Mouse (Mus musculus): ENCODE results near the gene Chst11. TPM values are rescaled to one million over a fixed set of nuclear protein-coding genes. Genes with fewer than 3 reads are reported as not detected.

Gene Chst11
- total RNA-seq, 2 experiments from 2014 or later = 2.3 to 2.6 TPM

DNA sequence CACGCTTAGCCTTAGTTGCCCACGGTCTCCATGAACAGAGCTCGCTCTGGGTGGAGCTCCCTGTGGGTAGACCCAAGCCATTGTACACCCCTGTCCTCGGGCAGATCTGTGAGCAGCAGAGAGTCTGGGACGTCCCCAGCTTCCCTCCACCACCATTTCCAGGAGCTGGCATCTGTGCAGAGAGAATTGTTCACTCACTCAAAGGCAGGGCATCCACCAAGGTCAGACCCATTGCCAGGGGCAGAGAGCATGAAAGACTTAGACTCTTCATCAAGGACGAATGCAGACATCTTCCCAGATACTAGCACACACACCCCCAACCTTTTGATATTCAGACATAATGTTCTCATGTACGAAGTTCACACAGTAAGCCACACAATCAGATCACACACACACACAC is 216.2 kb downstream of the Chst11 start:
- no peak for DNase-seq (ENCODE audit: low spot score in 2 of 2)

DNA sequence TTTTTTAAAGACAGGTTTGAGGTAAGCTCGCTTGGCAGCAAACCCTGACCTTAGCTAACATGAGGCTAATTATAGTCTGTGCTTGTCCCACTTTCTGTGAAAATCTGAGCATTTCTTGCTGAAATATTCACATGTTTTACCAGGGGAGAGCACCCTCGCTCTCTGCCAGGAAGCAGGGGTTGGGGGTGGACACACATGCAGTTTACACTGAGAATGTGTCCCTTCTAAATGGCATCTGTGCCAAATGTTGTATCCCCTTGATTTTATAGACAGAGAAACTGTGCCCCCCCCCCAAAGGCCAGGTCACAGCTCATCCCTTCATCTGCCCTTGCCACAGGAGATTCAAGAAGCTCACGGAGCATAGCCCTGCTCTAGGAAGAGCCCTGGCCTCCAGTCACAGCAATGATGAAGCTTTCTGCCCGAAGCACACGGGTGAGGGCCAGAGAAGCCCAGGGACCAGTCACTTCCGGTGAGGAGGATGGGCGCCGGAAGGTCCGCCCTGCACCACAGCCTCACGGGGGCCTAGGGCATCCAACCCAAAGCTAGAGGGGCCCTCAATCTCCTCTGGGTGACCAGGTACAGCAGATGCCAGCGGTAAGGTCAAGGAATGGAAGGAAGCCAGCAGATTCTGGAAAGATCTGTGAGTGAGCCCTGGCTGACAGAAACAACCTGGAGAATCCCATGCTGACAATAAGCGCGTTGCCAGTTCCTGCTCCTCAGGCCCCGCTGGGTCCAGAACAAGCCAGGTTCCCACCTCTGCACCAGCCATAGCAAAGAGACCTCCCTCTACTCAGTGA is 217.8 kb downstream of the Chst11 start:
- no peak for DNase-seq (ENCODE audit: low spot score in 2 of 2)

DNA sequence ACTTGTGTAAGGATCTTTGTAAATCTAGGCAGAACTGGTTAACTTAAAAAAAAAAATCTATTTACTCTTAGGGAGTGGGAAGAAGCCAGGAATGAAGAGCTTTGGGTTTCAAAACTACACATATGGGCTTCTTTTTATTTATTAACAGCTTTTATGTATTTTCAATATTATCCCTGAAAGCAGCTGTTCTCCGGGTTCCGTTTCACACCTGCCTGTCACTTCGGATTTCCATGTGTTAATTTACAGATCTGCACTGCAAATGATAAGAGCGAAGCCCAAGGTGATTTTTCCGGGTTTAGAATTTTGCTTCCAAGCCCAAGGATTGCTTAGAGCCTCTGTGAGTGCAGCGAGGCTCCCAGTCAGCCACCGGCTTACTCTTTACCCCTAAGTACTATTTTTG is 223.1 kb downstream of the Chst11 start:
- no peak for DNase-seq (ENCODE audit: low spot score in 2 of 2)

DNA sequence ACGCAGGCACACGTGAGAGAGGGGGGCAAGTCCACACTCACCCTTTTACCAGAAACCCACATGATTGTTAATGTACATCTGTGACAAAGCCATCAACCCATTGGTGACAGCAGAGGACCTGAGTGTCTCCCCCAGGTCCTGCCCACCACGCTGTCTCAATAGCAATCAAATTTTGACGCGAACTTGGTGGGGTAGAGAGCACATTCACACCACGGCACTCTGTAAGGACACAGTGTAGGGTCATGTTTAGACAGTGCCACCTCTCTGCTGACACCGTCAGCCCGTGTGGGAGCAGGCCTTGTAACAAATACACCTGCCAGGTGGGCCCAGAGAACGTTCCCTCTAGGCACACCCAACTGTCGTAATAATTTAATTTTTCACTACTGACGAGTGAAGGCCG is 224.1 kb downstream of the Chst11 start:
- DNase-seq (ENCODE audit: low spot score in 2 of 2) = no peak

DNA sequence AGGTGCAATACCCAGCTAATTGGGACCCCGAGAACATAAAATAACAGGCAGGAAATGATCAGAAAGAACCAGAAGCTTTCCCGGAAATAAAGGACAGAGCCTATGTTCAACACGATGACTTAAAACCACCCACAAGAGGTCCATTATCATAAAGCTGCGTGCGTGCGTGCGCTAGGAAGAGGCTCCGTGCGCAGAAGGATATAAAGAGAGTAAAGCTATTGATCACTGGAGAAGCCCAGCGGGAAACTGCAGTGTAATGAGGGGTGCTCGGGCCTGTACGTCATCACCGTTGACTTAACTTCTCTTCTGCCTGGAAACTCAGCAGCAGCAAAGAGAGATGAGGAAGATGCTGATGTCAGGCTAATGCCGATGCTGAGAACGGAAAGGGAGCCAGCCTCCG is 224.8 kb downstream of the Chst11 start:
- no peak for DNase-seq (ENCODE audit: low spot score in 2 of 2)

DNA sequence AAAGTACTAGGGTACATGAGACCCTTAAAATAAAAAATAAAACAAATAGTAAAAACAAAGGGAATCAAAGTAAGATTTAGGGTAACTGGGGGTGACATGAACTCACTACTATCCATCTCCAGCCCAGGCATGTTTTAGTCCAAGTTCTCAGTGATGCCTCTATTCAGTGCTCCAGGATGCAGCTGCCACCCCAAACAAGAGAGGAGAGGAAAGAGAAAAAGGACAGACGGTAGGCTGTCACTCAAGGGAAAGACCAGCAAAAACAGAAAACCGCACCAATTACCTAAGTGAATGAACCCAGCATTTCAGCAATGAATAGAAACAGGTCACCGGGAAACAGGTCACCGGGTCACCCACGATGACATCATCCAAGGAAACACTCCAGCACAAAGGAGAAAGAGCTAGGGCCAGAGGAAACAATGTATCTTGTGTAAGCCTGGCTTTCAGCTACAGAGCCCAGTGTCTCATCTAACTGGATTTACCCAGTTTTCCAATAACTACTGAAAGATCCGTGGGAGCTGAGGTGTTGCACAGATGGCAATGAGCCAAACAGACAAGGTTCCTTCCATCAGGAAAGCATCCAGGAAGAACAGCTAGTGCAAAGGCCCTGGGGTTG is 225.8 kb downstream of the Chst11 start:
- no peak for DNase-seq (ENCODE audit: low spot score in 2 of 2)

DNA sequence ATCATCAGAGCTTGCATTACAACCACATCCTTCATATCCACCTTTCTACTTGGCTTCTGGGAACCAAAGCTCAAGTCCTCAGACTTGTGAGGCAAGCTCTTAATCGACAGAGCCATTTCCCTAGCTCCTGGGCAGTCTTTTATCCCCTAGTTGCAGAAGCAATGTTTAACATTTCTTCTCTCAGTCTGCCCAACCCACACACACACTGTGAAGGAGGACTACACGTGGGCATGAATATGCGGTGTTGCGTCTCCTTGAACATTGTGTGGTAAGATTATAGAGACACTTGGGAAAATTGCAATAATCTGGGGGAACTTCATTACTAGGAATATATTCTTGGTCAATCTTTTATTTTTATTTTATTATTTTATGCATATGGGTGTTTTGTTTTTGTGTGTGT is 227.3 kb downstream of the Chst11 start:
- no peak for DNase-seq (ENCODE audit: low spot score in 2 of 2)

DNA sequence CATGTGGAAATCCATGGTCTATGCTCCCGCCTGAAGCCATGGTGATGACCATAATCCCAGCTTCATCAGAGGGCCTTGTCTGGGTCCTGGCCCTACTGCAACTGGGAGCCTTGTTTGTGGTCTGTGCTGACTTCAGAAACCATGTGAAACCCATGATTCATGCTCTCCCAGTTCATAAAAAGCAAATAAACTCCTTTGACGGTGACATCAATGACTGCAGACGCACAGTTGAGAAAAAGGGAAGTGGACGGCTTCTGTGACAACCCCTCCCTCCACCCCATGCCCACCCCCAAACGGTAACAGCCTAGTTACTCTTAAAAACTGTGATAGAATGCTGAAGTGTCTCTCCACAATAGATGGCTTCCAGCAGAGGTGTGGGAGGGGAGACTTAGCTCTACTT is 230.3 kb downstream of the Chst11 start:
- DNase-seq (ENCODE audit: low spot score in 2 of 2) = no peak

DNA sequence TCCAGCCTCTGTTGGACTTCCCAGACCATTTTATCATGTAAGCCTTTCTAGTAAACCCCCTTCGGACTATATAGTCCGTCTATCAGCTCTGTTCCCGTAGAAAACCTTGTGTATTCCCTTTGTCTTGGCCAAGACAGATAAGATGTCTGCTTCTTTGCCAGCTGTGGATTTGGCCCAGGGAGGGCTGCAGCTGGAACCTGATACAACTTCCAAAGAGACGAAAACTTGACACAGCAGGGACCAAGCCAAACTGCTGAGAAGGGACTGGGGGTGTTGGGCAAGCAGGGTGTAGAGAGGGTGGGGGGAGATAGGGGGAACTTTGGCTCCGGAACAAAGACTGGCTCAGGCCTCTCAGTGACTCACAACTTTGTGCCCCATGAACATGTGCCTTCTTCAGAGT is 232.0 kb downstream of the Chst11 start:
- DNase-seq (ENCODE audit: low spot score in 2 of 2) = peak in 1 of 2 experiments; percentile 17

DNA sequence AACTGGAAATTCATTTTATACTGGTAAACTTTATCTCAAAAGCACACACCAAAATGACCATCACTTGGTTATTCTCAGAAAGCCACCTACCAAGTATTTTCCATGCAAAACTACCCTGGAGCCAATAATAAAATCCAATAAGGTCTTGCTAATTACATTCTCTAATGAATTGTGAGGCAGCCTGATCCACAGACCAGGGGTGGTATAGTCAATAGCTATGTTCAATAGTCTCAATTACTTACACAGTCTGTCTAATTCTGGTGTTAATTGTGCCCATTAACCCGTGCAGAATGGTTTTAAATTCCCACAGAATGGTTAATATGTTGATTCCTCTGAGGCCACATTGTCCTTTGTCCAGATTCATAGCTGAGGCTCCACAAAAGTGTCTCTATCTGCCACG is 233.5 kb downstream of the Chst11 start:
- no peak for DNase-seq (ENCODE audit: low spot score in 2 of 2)

DNA sequence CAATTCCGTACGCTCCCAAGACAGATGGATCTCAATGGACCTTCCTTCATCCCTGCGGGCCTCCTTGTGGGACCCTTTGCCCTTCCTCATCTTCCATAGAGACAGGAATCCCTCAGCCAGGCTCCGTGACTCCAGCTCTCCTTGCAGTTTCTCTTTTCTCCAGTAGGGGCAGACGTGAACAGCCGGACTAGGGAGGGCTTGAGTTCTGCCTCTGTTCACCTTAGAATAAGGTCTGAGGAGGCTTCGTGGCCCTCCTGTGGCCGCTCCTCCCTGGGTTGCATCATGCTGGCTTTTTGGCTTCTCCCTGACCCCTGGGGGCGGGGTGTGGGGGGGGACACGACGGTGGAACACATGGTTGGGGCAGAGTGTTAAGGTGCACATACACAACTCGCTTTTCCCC is 234.4 kb downstream of the Chst11 start:
- peak in 1 of 2 experiments; percentile 43 for DNase-seq (ENCODE audit: low spot score in 2 of 2)

DNA sequence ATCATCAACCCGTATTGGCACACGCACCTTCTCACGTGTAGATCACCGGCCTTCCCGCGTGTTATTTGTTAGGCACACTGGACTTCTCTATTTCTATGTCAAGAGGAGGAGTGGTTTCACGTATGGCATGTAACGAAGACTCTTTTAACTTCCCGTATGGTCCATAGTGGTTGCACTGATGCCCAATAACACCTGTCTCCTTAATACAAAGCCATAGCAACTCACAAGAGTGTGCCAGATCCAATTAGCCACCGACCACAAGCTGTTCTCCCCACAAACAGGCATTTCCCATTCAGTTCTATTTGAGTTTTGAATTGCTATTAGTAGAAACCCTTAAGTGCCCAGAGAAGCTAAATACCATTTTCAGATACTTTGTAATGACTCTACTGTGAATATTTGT is 234.9 kb downstream of the Chst11 start:
- DNase-seq (ENCODE audit: low spot score in 2 of 2) = no peak

DNA sequence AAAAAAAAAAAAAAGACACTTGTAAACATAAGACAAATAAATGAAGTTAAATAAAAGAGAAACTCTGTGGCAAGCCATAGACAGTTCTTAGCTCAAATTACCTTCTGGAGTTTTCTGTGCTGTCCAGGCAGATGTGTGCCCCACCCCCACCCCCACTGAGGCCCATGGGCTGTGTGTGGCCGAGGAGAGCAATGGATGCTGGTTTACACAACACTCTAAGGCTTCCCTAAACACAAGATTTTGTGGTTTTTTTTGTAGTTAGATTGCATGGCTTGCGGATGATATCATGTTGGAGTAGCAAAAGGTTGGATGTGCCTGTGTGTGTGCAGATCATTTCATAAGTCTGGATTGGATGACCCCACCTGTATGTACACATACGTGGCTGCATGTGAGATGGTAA is 235.5 kb downstream of the Chst11 start:
- DNase-seq (ENCODE audit: low spot score in 2 of 2) = no peak

DNA sequence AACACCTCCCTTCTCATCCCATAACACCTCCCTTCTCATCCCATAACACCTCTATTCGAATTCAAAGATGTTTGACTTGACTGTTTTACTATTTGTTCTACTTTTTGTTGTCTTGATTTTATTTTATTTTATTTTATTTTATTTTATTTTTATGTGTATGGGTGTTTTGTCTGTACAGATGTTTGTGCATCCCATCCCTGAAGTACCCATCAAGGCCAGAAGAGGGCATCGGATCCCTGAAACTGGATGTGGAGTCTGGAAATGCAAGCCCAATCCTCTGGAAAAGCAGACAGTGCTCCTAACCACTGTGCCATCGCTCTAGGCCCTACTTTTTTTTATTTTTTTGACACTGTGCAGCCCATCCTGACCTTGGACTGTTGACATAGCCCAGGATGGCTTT is 239.7 kb downstream of the Chst11 start:
- no peak for DNase-seq (ENCODE audit: low spot score in 2 of 2)

DNA sequence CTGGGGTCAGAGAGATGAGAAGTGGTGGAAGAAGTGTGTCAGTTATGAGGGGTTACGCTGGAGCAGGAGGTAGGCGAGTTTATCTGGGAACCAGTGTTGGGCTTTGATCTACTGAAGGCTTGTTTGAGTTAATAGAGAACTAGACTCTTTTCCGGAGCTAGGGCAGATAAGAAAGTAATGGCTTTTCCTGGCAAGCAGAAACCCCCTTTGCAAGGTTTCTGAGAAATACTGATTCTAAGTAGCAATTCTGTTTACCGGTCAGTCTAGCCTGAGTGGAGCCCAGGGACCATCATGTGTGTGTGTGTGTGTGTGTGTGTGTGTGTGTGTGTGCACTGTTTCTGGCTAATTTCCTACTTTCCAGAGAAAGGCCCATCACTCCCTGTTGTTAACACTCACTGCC is 243.3 kb downstream of the Chst11 start:
- no peak for DNase-seq (ENCODE audit: low spot score in 2 of 2)

DNA sequence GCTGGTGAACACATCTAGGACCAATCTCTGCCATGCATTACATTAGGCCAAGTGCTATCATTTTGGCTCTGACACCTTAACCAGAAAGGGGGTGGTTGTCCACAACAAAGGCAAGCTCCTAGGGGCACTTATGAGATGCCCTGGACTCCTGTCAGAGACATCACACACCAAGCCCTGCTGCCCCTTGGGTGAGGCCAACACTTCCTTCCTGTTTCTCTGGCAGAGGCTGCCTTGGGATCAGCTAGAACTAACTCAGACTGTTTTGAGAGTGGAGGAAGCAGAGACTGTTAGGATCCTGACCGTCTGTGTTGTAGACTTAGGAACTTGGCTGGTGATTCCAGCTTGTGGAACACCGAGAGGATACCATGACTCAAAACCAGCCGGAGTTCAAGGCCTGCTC is 248.7 kb downstream of the Chst11 start:
- DNase-seq (ENCODE audit: low spot score in 2 of 2) = no peak

DNA sequence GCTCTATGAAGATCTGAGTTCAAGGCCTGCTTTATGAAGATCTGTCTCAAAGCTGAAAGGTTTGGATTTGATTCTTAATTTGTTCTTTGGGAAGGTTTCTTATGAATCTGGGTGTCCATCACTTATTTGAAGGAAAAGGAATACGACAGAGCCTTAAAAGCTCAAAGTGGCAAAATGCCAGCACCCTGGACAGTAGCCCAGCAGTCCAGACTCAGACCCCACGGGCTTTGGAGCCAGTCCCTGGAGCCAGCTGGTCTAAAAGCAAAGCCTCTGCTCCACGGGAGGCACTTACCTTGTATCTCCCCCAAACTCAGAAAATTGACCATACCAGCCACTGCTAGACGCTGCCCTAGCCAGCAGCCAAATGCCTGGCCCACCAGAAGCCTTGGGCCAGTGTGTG is 249.1 kb downstream of the Chst11 start:
- no peak for DNase-seq (ENCODE audit: low spot score in 2 of 2)

DNA sequence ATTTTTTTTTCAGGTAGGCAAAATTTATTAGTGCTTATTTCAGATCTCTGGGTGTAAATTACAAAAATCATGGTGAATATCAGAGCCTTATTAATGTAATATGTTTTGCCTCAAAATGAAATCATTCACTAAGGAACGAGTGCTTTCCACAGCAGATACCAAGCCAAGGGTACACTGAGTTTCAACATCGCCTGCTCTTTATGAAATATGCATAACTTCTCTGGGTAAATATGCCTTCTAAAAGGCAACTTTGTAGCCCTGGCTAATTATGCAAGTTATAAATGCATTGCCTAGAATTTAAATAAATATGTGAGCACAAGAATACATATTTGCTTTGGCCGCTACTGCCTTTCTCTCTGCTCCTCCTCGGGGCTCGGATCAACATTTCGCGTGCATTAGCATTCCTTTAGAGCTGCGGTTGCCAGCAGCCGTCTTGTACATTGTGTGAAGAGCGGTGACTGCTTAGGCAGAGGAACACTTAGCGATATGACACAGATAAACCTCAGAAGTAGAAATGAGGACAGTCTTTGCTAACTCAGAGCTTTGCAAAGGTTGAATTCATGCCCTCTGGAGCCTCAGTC is 256.9 kb downstream of the Chst11 start:
- no peak for DNase-seq (ENCODE audit: low spot score in 2 of 2)

DNA sequence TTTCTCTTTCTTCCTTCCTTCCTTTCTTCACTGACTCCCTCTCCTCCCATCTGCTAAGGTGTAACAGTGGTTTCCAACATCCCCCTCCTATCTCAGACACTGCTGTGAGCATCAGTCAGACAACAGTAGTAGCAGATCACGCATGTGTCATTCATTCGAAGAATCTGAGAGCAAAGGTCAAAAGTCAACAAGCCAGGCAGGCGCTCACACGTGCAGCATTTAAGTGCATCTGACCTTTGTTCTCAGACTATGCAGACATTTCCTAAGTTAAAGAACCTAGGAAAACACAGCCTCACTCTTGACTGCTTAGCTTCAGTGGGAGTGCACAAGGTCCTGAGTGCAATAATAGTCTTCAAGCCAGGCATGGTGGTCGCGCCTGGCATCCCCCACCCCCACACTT is 258.8 kb downstream of the Chst11 start:
- no peak for DNase-seq (ENCODE audit: low spot score in 2 of 2)
